20 mouse cellular contexts compared by ENCODE assay signal in the genomic region with DNA sequence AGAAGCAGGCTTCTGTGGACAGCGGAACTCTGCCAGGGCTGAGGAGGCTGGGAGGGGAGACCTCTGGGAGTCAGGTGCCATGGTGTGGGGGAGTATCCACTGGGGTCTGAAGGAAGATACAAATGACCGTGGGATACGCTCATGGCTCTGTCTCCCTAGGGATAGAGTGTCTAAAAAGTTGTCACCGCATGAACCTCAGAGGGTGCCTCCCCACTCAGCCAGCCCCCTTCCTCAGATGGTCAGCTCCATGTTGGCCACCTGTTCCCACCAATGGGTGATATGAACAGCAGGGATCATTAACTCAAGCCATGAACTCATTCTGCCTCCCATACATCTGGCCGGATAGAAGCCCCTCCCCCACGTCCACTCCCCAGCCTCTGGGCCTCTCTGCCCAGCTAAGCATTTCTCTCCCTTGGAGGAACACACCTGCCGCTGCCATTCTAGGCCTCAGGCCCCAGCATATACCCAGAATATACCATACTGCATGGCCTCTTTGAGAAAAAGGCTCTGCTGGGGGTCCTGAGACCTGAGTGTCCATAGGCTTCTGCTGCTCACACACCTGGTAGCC.
"Had no signal": no experiment of that assay in that cellular context is flagged by ENCODE, and none has a peak within 500 bp of the region (broad histone marks: within the 10 kb centered on the region; RNA-seq: fewer than 3 reads in every experiment).

No protein-coding gene starts in this region.

- ATAC-seq: hindbrain, postnatal 0 days; inflammation-experienced regulatory T-cells, adult 6 months; intestine, embryonic 16.5 days; liver, postnatal 0 days; lung, postnatal 0 days had no signal

- H3K4me2 ChIP-seq: lung, embryonic 14.5 days; neural tube, embryonic 12.5 days; neural tube, embryonic 15.5 days; stomach, embryonic 15.5 days had no signal

- H3K9ac ChIP-seq: liver, embryonic 14.5 days; liver, postnatal 0 days; lung, embryonic 14.5 days; neural tube, embryonic 12.5 days; neural tube, embryonic 15.5 days; stomach, embryonic 15.5 days had no signal

- H3K27me3 ChIP-seq: neural tube, embryonic 12.5 days; neural tube, embryonic 15.5 days; stomach, embryonic 15.5 days had no signal

- H3K27ac ChIP-seq: hindbrain, postnatal 0 days; layer of hippocampus, adult 2 months; liver, embryonic 14.5 days; macrophage; midbrain, embryonic 10.5 days; neural tube, embryonic 12.5 days; neural tube, embryonic 15.5 days; stomach, embryonic 15.5 days had no signal

- H3K4me3 ChIP-seq: layer of hippocampus, adult 2 months; midbrain, embryonic 10.5 days; neural tube, embryonic 12.5 days; neural tube, embryonic 15.5 days; stomach, embryonic 15.5 days had no signal

- DNase-seq: kidney, adult 2 months; layer of hippocampus, adult 9-11 months; liver, postnatal 0 days; lung, embryonic 14.5 days; midbrain, embryonic 14.5 days; retina, postnatal 1 day; right cerebral cortex, postnatal 25 days; spleen, adult 18-20 months; thymus, postnatal 25 days had no signal

- H3K9me3 ChIP-seq: midbrain, embryonic 10.5 days; neural tube, embryonic 12.5 days; neural tube, embryonic 15.5 days; stomach, embryonic 15.5 days had no signal

- H3K36me3 ChIP-seq: midbrain, embryonic 10.5 days; neural tube, embryonic 12.5 days; neural tube, embryonic 15.5 days; stomach, embryonic 15.5 days had no signal

- H3K4me1 ChIP-seq: neural tube, embryonic 15.5 days; stomach, embryonic 15.5 days had no signal
